ENCODE assay signal across 7 mouse cellular contexts in the genomic region with DNA sequence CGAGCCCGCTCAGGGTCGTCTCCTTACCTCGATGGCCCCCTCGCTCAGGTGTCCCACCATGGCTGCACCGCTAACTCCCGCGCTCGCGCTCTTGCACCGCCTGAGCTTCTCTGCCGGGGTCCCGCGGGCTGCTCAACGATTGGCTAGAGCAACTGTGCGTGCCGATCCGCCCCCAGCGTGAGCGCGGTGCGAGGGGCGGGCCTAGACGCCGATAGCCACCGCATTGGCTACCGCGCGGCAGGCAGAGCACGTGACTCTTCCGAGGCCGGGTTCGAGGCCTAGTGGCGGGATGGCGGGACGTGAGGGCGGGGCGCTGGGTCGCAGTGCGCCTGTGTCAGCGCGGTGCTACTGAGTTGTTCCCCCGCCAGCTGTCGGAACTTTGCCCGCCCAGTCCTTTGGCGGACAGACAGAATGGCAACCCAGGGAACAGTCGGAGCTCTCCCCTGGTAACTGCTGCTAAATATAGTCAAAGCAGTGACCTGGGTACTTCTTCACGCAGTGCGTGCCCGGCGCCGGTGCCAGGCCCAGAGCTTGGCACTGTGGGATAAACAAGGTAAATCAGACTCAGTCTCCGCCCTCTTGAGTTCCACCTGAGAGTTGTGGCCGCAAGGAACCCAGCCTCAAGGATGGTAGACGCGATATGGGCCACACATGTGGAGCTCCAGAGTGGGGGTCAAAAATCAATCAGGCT. TPM values are rescaled to one million over a fixed set of nuclear protein-coding genes. Genes with fewer than 3 reads are reported as not detected.
DNase-seq lines count a peak whose midpoint lies in the region; ATAC-seq lines count a peak whose summit lies in the region.

A gene (minus strand): TSS at position 126 of the 691 bp plus-strand sequence.
A gene (plus strand): TSS at position 235 of the 691 bp plus-strand sequence.

- no peaks in the 10 kb centered on the region for H3K36me3 ChIP-seq in embryonic facial prominence, embryonic 12.5 days
- H3K36me3 ChIP-seq in limb, embryonic 11.5 days (ENCODE audit: control insufficient read depth, insufficient read depth, low read length): peaks cover 2% of the 10 kb centered on the region; the same call in 1 of the 2 replicates
- H3K36me3 ChIP-seq in midbrain, embryonic 14.5 days (ENCODE audit: control insufficient read depth, insufficient read depth, low read length): no peaks in the 10 kb centered on the region

- peak within 1 kb of the TSS; percentile 78 for H3K9ac ChIP-seq in embryonic facial prominence, embryonic 12.5 days
- peak within 1 kb of the TSS; percentile 83 for H3K9ac ChIP-seq in limb, embryonic 11.5 days (ENCODE audit: low read length)
- H3K9ac ChIP-seq in midbrain, embryonic 14.5 days (replicated peaks; ENCODE audit: low read length): peak within 1 kb of the TSS; percentile 55

- H3K9me3 ChIP-seq in embryonic facial prominence, embryonic 12.5 days: no peaks in the 10 kb centered on the region
- no peaks in the 10 kb centered on the region for H3K9me3 ChIP-seq in limb, embryonic 11.5 days (ENCODE audit: control insufficient read depth, low read length)
- H3K9me3 ChIP-seq in midbrain, embryonic 14.5 days (ENCODE audit: control insufficient read depth, low read length): no peaks in the 10 kb centered on the region

- DNase-seq in adrenal gland, postnatal 25 days: peak; percentile 96
- peak; percentile 100 for DNase-seq in heart, adult 11 months
- peak; percentile 94 for DNase-seq in kidney, adult 18-20 months
- DNase-seq in limb, embryonic 11.5 days (ENCODE audit: low spot score): peak; percentile 97
- peak; percentile 98 for DNase-seq in midbrain, embryonic 14.5 days
- peak; percentile 92 to 93 for DNase-seq in spleen, adult 18-20 months

- H3K27me3 ChIP-seq in embryonic facial prominence, embryonic 12.5 days: no peaks in the 10 kb centered on the region
- H3K27me3 ChIP-seq in limb, embryonic 11.5 days (ENCODE audit: control insufficient read depth, insufficient read depth, low read length): no peaks in the 10 kb centered on the region
- H3K27me3 ChIP-seq in midbrain, embryonic 14.5 days (ENCODE audit: control insufficient read depth, insufficient read depth, low read length): no peaks in the 10 kb centered on the region

- peak within 1 kb of the TSS; percentile 78 for H3K4me3 ChIP-seq in embryonic facial prominence, embryonic 12.5 days
- peak within 1 kb of the TSS; percentile 87 for H3K4me3 ChIP-seq in limb, embryonic 11.5 days (ENCODE audit: low read depth, low read length)
- peak within 1 kb of the TSS; percentile 55 for H3K4me3 ChIP-seq in midbrain, embryonic 14.5 days (replicated peaks; ENCODE audit: low read depth, low read length)

- H3K4me1 ChIP-seq in embryonic facial prominence, embryonic 12.5 days: peaks cover 19% of the 10 kb centered on the region
- H3K4me1 ChIP-seq in limb, embryonic 11.5 days (ENCODE audit: control insufficient read depth, insufficient read depth, low read length): 0 out of 2 replicates have a peak, but pooled peaks cover 2% of the 10 kb centered on the region
- 0 out of 2 replicates have a peak, but pooled peaks cover 6% of the 10 kb centered on the region for H3K4me1 ChIP-seq in midbrain, embryonic 14.5 days (ENCODE audit: control insufficient read depth, insufficient read depth, low read length)

- peak; percentile 100 for ATAC-seq in embryonic facial prominence, embryonic 12.5 days (ENCODE audit: insufficient number of reproducible peaks, insufficient read depth, low FRiP score, low TSS enrichment)
- ATAC-seq in limb, embryonic 11.5 days (ENCODE audit: insufficient number of reproducible peaks, low FRiP score, low TSS enrichment, low read depth): peak; percentile 100
- peak; percentile 100 for ATAC-seq in midbrain, embryonic 14.5 days (ENCODE audit: low FRiP score, low TSS enrichment)

- under 1% methylated on average over 56 of the region's 56 CpGs for WGBS in embryonic facial prominence, embryonic 12.5 days
- under 1% methylated on average over 56 of the region's 56 CpGs for WGBS in limb, embryonic 11.5 days
- under 1% methylated on average over 56 of the region's 56 CpGs for WGBS in midbrain, embryonic 14.5 days

- H3K4me2 ChIP-seq in embryonic facial prominence, embryonic 12.5 days (replicated peaks): peak within 1 kb of the TSS; percentile 70
- peak within 1 kb of the TSS; percentile 79 for H3K4me2 ChIP-seq in limb, embryonic 11.5 days (ENCODE audit: low read depth, severe bottlenecking)
- peak within 1 kb of the TSS; percentile 86 for H3K4me2 ChIP-seq in midbrain, embryonic 14.5 days (ENCODE audit: low read length)

- H3K27ac ChIP-seq in embryonic facial prominence, embryonic 12.5 days: peak within 1 kb of the TSS; percentile 79
- H3K27ac ChIP-seq in limb, embryonic 11.5 days (replicated peaks; ENCODE audit: low read depth, low read length): 0 out of 2 replicates have a peak within 1 kb of the TSS, but pooled peaks have one; percentile 59
- peak within 1 kb of the TSS; percentile 37; the same call in 1 of the 2 replicates for H3K27ac ChIP-seq in midbrain, embryonic 14.5 days (replicated peaks; ENCODE audit: low read depth, low read length)

RNA-seq across cellular contexts. Expression of the first gene that starts in this region (rescaled TPM):
- total RNA-seq in adrenal gland, postnatal 25 days (2021): 45.4 and 59.6 TPM in 2 replicates
- polyA plus RNA-seq in embryonic facial prominence, embryonic 12.5 days (2016; fragmentation: Nextera tagmentation; extraction: Ambion mirVana): 138 and 143 TPM in 2 replicates
- 151 and 154 TPM in 2 replicates for polyA plus RNA-seq in limb, embryonic 11.5 days (2014; fragmentation: Nextera tagmentation; extraction: Ambion mirVana)
- polyA plus RNA-seq in midbrain, embryonic 14.5 days (2014; fragmentation: Nextera tagmentation; extraction: Ambion mirVana): 48.3 and 50.0 TPM in 2 replicates

RNA-seq across cellular contexts. Expression of the second gene that starts in this region (rescaled TPM):
- total RNA-seq in adrenal gland, postnatal 25 days (2021): 7.0 and 9.3 TPM in 2 replicates
- 18.5 and 21.4 TPM in 2 replicates for polyA plus RNA-seq in embryonic facial prominence, embryonic 12.5 days (2016; fragmentation: Nextera tagmentation; extraction: Ambion mirVana)
- 14.3 and 15.2 TPM in 2 replicates for polyA plus RNA-seq in limb, embryonic 11.5 days (2014; fragmentation: Nextera tagmentation; extraction: Ambion mirVana)
- polyA plus RNA-seq in midbrain, embryonic 14.5 days (2014; fragmentation: Nextera tagmentation; extraction: Ambion mirVana): 9.5 and 12.0 TPM in 2 replicates

Comparison
In these comparisons a context has a peak if more than half of its experiments do, and no peak if none do; other contexts are left out.
1. Peak in every context shown above with its lines: DNase-seq, ATAC-seq, H3K4me3 ChIP-seq and H3K27ac ChIP-seq.